ENCODE assay signal across 20 mouse cellular contexts in the genomic region with DNA sequence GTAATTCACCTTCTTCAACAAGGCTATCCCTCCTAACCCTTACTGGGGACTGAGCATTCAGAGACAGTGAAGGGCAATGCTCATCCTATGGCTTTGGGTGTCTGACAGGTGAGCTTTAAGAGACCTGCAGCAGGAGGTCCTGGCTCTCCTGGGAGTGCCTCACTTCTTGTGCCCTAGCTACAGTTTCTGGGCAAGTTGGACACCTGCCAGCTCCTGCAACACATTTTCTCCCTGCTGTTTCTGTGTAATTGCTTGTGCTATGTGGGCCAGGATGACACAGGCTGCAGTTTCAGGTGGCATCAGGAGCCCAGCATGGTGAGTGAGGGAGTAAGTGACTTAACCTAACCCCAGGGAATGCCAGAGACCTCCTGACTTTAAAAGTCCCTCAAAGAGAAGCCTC. TPM values are rescaled to one million over a fixed set of nuclear protein-coding genes. Genes with fewer than 3 reads are reported as not detected.
DNase-seq lines count a peak whose midpoint lies in the region; TF ChIP-seq lines count a peak whose summit lies in the region.
"Had no signal": no experiment of that assay in that cellular context is flagged by ENCODE, and none has a peak within 500 bp of the region (broad histone marks: within the 10 kb centered on the region; RNA-seq: fewer than 3 reads in every experiment).

No protein-coding gene starts in this region.

- intact Hi-C loops in left cerebral cortex, postnatal 4 days (cut with DNase I): no loop called here
- intact Hi-C loops in left cerebral cortex, adult 2 months (cut with DNase I): no loop called here

- no peak overlapping the region for H3K27ac ChIP-seq in left cerebral cortex, adult 2 months
- H3K27ac ChIP-seq: embryonic facial prominence, embryonic 12.5 days; limb, embryonic 15.5 days; liver, embryonic 15.5 days; midbrain, embryonic 12.5 days; neural tube, embryonic 13.5 days had no signal

- DNase-seq in left cerebral cortex, postnatal 4 days: peak; percentile 45
- no peak for DNase-seq in left cerebral cortex, adult 2 months (ENCODE audit: extremely low spot score in 1 of 2, low spot score in 2 of 2)
- DNase-seq in brain, adult 2 months (ENCODE audit: low read depth, low spot score): peak; percentile 91
- DNase-seq in cerebellum, adult 18-20 months: peak; percentile 81 to 82
- DNase-seq in cerebellum, postnatal 25 days: peak; percentile 86 to 89
- no peak for DNase-seq in ovary, adult 18-20 months (ENCODE audit: low spot score)
- DNase-seq in layer of hippocampus, adult 11-12 months (ENCODE audit: low spot score): no peak
- DNase-seq: adrenal gland, postnatal 14 days; lung, postnatal 10 days; thymus, postnatal 14 days had no signal

- TF ChIP-seq CTCF in left cerebral cortex, adult 2 months (IDR thresholded peaks at IDR 0.05): no peak

- no peak overlapping the region for H3K4me3 ChIP-seq in left cerebral cortex, adult 2 months
- H3K4me3 ChIP-seq: embryonic facial prominence, embryonic 12.5 days; erythroblast, embryonic 14.5 days; heart, embryonic 12.5 days; limb, embryonic 15.5 days; liver, embryonic 15.5 days; midbrain, embryonic 12.5 days; neural tube, embryonic 13.5 days had no signal

RNA-seq across cellular contexts. Expression of gene Tex29, which starts 45.3 kb away (rescaled TPM):
- total RNA-seq in left cerebral cortex, postnatal 4 days (2021): not detected
- under 1 TPM; 0.87 to 0.93 TPM for total RNA-seq in left cerebral cortex, adult 2 months (2021)
- total RNA-seq: adrenal gland, postnatal 14 days; gastrocnemius, adult 8-10 months; granulocyte monocyte progenitor cell, adult 5-6 weeks; megakaryocyte progenitor cell, adult 5-6 weeks had no signal

Comparison
In these comparisons a context has a peak if more than half of its experiments do, and no peak if none do; other contexts are left out.
1. DNase-seq: peak in left cerebral cortex, postnatal 4 days (single experiment), brain, adult 2 months (single experiment), cerebellum, adult 18-20 months (2 of 2) and cerebellum, postnatal 25 days (2 of 2); none in left cerebral cortex, adult 2 months (0 of 2), ovary, adult 18-20 months (single experiment) and layer of hippocampus, adult 11-12 months (single experiment).